8 mouse cellular contexts compared by ENCODE assay signal in genomic region chr2:74668370-74669229, GRCm38 (mm10). TPM values are rescaled to one million over a fixed set of nuclear protein-coding genes. Genes with fewer than 3 reads are reported as not detected.
DNase-seq lines count a peak whose midpoint lies in the region; ATAC-seq lines count a peak whose summit lies in the region.
"Had no signal": no experiment of that assay in that cellular context is flagged by ENCODE, and none has a peak within 500 bp of the region (broad histone marks: within the 10 kb centered on the region; RNA-seq: fewer than 3 reads in every experiment).

No protein-coding gene starts in this region.

- no peaks in the 10 kb centered on the region for H3K9me3 ChIP-seq in heart, embryonic 16.5 days (replicated peaks; ENCODE audit: control insufficient read depth, low read length)
- no peaks in the 10 kb centered on the region for H3K9me3 ChIP-seq in liver, embryonic 12.5 days (replicated peaks)

- H3K9ac ChIP-seq in heart, embryonic 16.5 days (ENCODE audit: low read length) = no peak overlapping the region
- no peak overlapping the region for H3K9ac ChIP-seq in liver, embryonic 12.5 days

- H3K4me3 ChIP-seq in heart, embryonic 16.5 days (ENCODE audit: low read length) = peak overlapping the region; percentile 51
- H3K4me3 ChIP-seq in liver, embryonic 12.5 days = peak overlapping the region; percentile 45

- 0 out of 2 replicates have a peak, but pooled peaks have one; percentile 24 for ATAC-seq in heart, embryonic 16.5 days (replicated peaks; ENCODE audit: extremely low read depth, insufficient read depth, low FRiP score)
- no peak for ATAC-seq in liver, embryonic 12.5 days

- peaks cover 14% of the 10 kb centered on the region for H3K4me1 ChIP-seq in heart, embryonic 16.5 days (ENCODE audit: control insufficient read depth, insufficient read depth, low read length)
- peaks cover 15% of the 10 kb centered on the region; the same call in 1 of the 2 replicates for H3K4me1 ChIP-seq in liver, embryonic 12.5 days

- peak; percentile 11 for DNase-seq in urinary bladder, postnatal 25 days (ENCODE audit: low spot score)
- no peak for DNase-seq in urinary bladder, postnatal 10 days (ENCODE audit: low spot score)
- no peak for DNase-seq in layer of hippocampus, postnatal 36 days
- no peak for DNase-seq in left cerebral cortex, adult 8-10 months (ENCODE audit: low spot score in 2 of 2)
- DNase-seq in urinary bladder, postnatal 36 days (ENCODE audit: low spot score in 2 of 2) = no peak

- H3K27ac ChIP-seq in heart, embryonic 16.5 days (ENCODE audit: low read length) = no peak overlapping the region
- no peak overlapping the region for H3K27ac ChIP-seq in liver, embryonic 12.5 days

- H3K27me3 ChIP-seq in heart, embryonic 16.5 days (ENCODE audit: control insufficient read depth, insufficient read depth, low read length) = peaks cover 93% of the 10 kb centered on the region
- peaks cover 98% of the 10 kb centered on the region for H3K27me3 ChIP-seq in liver, embryonic 12.5 days (replicated peaks)

- H3K36me3 ChIP-seq in heart, embryonic 16.5 days (ENCODE audit: control insufficient read depth, insufficient read depth) = no peaks in the 10 kb centered on the region
- H3K36me3 ChIP-seq in liver, embryonic 12.5 days = no peaks in the 10 kb centered on the region

- WGBS in heart, embryonic 16.5 days = 1% methylated on average over 62 of the region's 74 CpGs
- WGBS in liver, embryonic 12.5 days (ENCODE audit: insufficient replicate concordance) = 2% methylated on average over 60 of the region's 74 CpGs

- H3K4me2 ChIP-seq in heart, embryonic 16.5 days (ENCODE audit: low read depth, low read length) = peak overlapping the region; percentile 73
- peak overlapping the region; percentile 63 for H3K4me2 ChIP-seq in liver, embryonic 12.5 days

RNA-seq across cellular contexts. Expression of gene Hoxd13, which starts 0.5 kb away (rescaled TPM):
- polyA plus RNA-seq in heart, embryonic 16.5 days (2015; fragmentation: Nextera tagmentation; extraction: Ambion mirVana) = not detected in 2 replicates
- polyA plus RNA-seq in liver, embryonic 12.5 days (2016; fragmentation: Nextera tagmentation; extraction: Ambion mirVana) = 0.10 TPM in 1 of 2 replicates, not detected in the other
- total RNA-seq in layer of hippocampus, postnatal 36 days (2021) = not detected
- not detected for total RNA-seq in left cerebral cortex, adult 8-10 months (2022)
- total RNA-seq: left cerebral cortex, postnatal 36 days had no signal

RNA-seq across cellular contexts. Expression of gene Hoxd12, which starts 6.2 kb away (rescaled TPM):
- not detected in 2 replicates for polyA plus RNA-seq in heart, embryonic 16.5 days (2015; fragmentation: Nextera tagmentation; extraction: Ambion mirVana)
- not detected in 2 replicates for polyA plus RNA-seq in liver, embryonic 12.5 days (2016; fragmentation: Nextera tagmentation; extraction: Ambion mirVana)
- total RNA-seq in layer of hippocampus, postnatal 36 days (2021) = not detected
- not detected for total RNA-seq in left cerebral cortex, adult 8-10 months (2022)
- total RNA-seq: left cerebral cortex, postnatal 36 days had no signal

RNA-seq across cellular contexts. Expression of gene Evx2, which starts 9.2 kb away (rescaled TPM):
- polyA plus RNA-seq in heart, embryonic 16.5 days (2015; fragmentation: Nextera tagmentation; extraction: Ambion mirVana) = not detected in 2 replicates
- not detected in 2 replicates for polyA plus RNA-seq in liver, embryonic 12.5 days (2016; fragmentation: Nextera tagmentation; extraction: Ambion mirVana)
- not detected for total RNA-seq in layer of hippocampus, postnatal 36 days (2021)
- total RNA-seq in left cerebral cortex, adult 8-10 months (2022) = not detected
- total RNA-seq: left cerebral cortex, postnatal 36 days had no signal

RNA-seq across cellular contexts. Expression of gene Hoxd11, which starts 10.8 kb away (rescaled TPM):
- polyA plus RNA-seq in heart, embryonic 16.5 days (2015; fragmentation: Nextera tagmentation; extraction: Ambion mirVana) = not detected in 2 replicates
- not detected in 2 replicates for polyA plus RNA-seq in liver, embryonic 12.5 days (2016; fragmentation: Nextera tagmentation; extraction: Ambion mirVana)
- not detected for total RNA-seq in layer of hippocampus, postnatal 36 days (2021)
- not detected for total RNA-seq in left cerebral cortex, adult 8-10 months (2022)
- total RNA-seq: left cerebral cortex, postnatal 36 days had no signal

RNA-seq across cellular contexts. Expression of gene Hoxd10, which starts 23.1 kb away (rescaled TPM):
- polyA plus RNA-seq in heart, embryonic 16.5 days (2015; fragmentation: Nextera tagmentation; extraction: Ambion mirVana) = not detected in 2 replicates
- not detected in 2 replicates for polyA plus RNA-seq in liver, embryonic 12.5 days (2016; fragmentation: Nextera tagmentation; extraction: Ambion mirVana)
- total RNA-seq in layer of hippocampus, postnatal 36 days (2021) = not detected
- total RNA-seq in left cerebral cortex, adult 8-10 months (2022) = not detected
- total RNA-seq: left cerebral cortex, postnatal 36 days had no signal
